Mouse (Mus musculus): ENCODE results near the gene Slc10a7.
"Not testable (repeated sequence)": the region's sequence is repeated elsewhere in the genome, so short reads cannot be mapped to it uniquely, and the experiment has no call there.

The Slc10a7 gene

GRCm38 (mm10) chr8:78545153-78545817 is 36.1 kb downstream of the Slc10a7 start:
- CTCF ChIA-PET: not testable (repeated sequence)

- CTCF ChIA-PET: interaction anchor here (0.6 kb wide), 1 partner anchor 28 kb away, joined by 5 read pairs; no protein-coding TSS in a partner anchor
Measured at GRCm38 (mm10) chr8:78549971-78550751, 41.0 kb downstream of the Slc10a7 start.

GRCm38 (mm10) chr8:78550752-78551134 is 41.6 kb downstream of the Slc10a7 start:
- CTCF ChIA-PET: no interaction called here

DNA sequence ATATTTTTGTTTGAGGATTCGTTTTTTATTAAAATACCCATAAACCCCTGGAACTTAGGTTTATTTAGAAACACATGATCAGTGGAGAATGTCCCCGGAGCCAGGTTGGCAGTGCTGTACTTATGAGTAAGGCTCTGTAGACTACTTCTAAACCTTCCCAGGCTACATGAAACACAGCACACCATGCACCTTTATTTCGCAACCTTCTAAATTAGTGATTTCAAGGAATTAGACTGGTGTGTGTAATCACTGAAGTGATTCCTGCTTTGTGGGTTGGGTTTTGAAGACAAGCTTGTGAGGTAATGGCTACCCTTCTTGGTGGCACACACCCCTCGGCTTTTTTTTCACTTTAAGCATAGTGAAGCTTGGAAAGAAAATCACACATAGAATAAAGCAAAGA is 46.7 kb downstream of the Slc10a7 start:
- CTCF ChIA-PET: no interaction called here

DNA sequence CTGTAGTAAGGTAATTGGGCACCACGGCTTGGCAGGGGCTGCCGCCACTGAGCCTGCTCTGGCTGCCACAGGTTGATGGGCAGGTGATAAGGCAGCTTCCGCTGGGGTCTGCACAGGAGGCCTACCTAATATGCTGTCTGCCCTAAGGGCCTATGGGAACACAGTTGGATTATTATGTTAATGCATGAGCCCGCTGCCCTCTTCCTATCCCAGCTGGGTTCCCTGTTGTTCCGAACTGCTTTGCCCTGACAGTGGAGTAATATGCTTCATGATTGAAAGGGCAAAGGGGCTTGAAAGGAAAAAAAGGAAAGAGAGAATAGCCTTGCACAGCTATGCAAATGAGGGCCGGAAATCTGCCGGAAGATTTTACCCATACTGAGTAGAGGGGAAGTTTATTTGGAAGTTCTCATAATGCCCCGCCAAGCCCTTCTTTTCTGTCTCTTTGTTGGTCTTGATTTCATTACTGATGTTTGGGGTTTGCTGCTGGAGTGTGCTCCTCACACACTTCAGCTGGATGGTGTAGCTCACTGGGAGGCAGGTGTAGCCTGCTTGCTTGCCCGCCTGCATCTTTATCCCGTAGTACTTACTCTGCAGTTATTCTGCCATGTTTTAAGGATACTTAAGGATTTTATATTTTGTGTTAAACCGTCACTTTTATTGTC is 47.8 kb downstream of the Slc10a7 start:
- CTCF ChIA-PET: no interaction called here

- CTCF ChIA-PET: no interaction called here
Measured at GRCm38 (mm10) chr8:78561620-78562019, 52.5 kb downstream of the Slc10a7 start.

DNA sequence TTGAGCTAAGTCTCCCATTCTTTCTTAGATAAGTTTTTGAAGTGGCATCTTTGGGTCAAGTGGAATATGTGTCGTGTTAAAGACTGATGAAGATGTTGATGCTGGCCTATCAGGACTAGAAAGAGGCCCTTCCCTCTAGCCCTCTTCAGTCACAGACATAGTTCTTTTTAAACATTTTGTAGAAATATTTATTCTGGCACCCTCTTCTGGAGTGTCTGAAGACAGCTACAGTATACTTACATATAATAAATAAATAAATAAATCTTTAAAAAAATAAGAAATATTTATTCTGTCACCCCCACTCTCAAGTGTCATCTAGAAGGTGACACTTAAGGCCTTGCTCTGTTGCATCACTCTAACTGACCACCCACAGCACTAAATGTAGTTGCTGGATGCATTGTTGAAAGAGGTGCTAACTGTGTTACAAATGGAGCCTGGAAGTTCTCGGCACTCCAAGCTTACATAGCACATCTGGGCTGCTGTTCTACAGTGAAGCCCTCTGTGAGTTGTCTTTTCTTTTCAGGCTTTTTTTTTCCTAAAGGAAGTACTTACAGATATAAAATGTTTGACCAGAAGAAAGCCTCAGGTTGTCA is 54.4 kb downstream of the Slc10a7 start:
- CTCF ChIA-PET: interaction anchor here (1.0 kb wide), 1 partner anchor 21 kb away, joined by 3 read pairs; no protein-coding TSS in a partner anchor

GRCm38 (mm10) chr8:78564200-78564599 is 55.1 kb downstream of the Slc10a7 start:
- CTCF ChIA-PET: no interaction called here

- CTCF ChIA-PET: no interaction called here
Measured at GRCm38 (mm10) chr8:78568196-78568595, 59.0 kb downstream of the Slc10a7 start.

DNA sequence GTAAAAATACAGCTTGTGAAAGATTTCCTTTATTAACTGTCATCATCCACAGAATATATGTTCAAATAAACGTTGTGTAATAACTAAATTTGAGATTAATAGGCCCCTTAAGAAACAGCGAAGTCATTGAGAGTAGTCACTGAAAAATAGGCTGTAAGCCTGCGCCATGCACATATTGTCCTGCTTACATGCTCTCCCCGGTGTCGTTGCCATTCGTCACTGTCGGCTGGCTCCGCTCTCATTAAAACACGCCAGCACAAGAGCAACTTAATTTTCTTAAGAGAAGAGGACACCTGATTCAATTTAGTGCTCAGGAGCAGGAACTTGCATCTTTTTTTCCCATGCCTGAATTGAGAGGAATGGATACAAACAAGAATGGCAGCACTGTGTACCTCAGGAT is 62.4 kb downstream of the Slc10a7 start:
- CTCF ChIA-PET: no interaction called here

DNA sequence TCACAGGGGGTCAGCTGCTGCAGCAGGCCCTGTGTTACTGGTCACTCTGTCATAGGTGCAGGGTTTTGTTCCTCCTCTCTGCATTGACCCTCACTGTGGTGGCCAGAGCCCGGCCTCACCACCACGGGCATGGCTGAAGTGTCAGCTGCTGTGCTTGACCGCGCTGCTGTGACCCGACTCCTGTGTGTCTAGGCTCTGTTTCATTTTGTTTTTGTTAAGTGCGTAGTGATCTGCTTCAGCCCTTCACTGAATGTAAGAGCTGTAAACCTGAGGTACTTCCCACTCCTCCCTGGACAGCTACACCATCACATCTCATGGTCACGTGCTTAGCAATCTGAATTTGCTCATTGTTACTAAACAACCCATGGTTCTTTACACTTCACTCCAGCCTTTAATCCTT is 65.1 kb downstream of the Slc10a7 start:
- CTCF ChIA-PET: no interaction called here

- CTCF ChIA-PET: no interaction called here
Measured at GRCm38 (mm10) chr8:78577569-78577968, 68.4 kb downstream of the Slc10a7 start.

- CTCF ChIA-PET: no interaction called here
Measured at GRCm38 (mm10) chr8:78578036-78578435, 68.9 kb downstream of the Slc10a7 start.

- CTCF ChIA-PET: interaction anchor here (1.0 kb wide), 1 partner anchor 21 kb away, joined by 3 read pairs; no protein-coding TSS in a partner anchor
Measured at GRCm38 (mm10) chr8:78584011-78584776, 75.0 kb downstream of the Slc10a7 start.

- CTCF ChIA-PET: interaction anchor here (1.0 kb wide), 1 partner anchor 22 kb away, joined by 3 read pairs; no protein-coding TSS in a partner anchor
Measured at GRCm38 (mm10) chr8:78584863-78585262, 75.7 kb downstream of the Slc10a7 start.

DNA sequence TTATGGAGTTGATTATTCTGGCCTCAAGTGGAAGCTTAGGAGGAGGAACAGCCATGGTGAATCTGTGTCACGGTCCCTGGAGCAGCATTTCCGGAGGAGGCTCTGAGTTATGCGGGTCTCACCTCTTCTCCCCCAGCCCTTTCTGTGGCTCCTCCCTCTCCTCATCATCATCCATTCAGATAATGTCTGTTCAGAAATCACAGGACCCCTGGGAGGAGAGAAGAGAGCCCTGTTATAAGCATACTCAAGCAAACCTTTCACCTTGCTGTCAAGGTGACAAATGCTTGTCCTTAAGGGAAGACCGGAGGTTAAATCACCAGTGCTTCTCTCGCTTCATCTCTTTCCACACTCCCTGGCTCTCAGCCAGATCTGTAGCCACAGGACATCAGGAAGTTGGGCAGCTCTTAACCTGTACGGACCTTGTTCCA is 86.3 kb downstream of the Slc10a7 start:
- CTCF ChIA-PET: no interaction called here

DNA sequence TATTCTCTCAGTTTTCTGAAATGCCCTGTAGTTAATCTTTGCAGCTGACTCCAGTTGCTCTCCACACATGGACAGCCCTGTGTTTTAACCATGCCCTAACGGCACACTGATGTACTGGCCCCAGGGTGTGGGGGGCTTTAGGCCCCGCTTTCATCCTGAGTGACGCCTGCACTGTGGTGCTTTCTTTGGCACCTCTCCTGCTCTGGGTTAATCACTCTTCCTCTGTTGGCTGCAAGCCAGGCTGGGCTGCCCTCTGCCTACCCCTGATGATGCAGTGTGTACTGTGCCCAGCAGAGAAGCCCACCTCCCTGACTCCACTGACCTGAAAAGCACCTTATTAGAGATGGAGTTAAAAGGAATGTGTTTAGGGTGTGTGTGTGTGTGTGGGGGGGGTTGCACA is 89.1 kb downstream of the Slc10a7 start:
- CTCF ChIA-PET: no interaction called here

DNA sequence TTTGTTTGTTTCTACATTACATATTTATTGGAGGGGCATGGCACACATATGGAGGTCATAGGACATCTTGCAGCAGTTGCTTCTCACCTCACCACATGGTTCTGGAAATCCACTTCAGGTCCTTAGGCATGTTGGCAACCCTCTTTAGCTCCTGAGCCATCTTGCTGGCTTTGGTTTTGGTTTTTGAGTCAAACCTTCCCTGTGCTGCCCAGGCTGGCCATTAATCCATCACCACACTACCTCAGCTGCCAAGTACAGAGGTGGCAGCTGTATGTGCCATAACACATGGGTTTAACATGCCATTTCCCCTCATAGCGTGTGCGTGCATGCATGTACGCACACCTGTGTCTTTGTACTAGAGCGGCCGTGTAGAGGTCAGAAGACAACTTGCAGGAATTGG is 93.9 kb downstream of the Slc10a7 start:
- CTCF ChIA-PET: no interaction called here

DNA sequence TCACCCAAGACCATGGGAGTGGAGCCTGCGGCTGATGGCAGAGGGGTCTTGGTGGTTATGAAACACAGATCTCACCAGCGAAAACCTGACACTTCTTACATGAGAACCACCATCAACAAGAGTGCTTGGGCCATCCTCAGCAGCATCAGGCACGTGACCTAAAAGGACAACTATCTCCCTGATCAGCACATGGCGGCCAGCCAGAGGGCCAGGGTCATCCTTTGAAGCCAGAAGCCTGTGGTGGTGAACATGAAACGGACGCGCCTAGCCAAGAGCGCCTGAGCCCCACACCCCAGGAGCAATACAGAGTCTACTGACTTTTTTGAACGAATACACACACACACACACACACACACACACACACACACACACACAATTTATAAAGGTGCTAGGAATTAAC is 95.3 kb downstream of the Slc10a7 start:
- CTCF ChIA-PET: no interaction called here

DNA sequence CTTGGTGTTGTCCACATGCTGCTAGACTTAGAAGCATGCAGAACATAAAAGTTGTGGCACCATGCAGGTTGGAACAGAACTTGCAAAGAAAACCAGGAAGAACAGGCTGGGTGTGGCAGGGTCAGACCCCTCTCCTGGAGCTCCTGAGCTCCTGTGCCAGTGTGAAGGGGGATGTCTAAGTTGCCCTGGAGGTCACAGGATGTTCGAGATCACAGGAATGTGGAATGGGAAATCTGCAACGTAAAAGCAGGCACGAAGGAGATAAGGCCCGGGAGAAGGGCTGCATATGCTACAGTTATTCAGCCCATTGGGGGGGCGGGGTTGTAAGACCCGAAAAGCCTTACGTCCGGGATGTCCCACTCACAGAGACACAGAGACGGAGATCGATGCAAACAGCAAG is 100.2 kb downstream of the Slc10a7 start:
- CTCF ChIA-PET: no interaction called here

DNA sequence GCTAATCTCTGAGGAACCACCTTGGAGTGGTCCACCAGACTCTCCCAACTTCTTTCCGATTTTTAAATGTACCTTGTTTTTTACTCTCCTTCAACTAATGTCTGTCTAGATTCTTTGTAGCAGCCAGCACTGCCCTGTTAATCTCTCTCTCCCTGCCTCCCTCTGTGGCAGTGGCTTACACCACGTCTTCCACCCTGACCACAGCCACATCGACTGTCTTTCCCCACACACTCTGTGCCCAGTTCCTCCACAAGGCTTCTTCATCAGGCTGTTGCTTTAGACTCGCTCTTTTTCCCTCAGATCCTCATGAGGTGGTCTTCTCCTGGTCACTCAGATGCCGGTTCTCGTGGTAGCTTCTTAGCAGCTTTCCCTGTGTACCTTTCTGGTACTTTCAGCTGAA is 101.9 kb downstream of the Slc10a7 start:
- CTCF ChIA-PET: no interaction called here

DNA sequence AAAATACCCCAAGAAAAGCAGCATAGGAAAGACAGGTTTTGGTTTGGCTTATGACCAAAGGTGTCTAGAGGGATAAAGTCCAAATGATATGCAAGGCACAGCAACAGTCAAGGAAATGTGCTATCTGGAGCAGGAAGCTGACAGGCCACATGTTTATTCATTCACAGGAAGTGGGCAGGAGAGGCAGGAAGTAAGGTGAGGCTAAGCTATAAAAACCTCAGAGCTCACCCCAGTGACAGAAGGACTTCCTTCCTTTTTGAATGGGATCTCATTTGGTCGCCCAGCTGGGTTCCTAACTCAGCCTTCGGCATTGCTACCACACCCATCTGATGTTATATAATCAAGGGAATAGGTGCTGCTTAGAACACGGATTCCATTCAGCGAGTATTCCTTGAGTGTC is 113.2 kb downstream of the Slc10a7 start:
- CTCF ChIA-PET: no interaction called here
